Mouse (Mus musculus) small intestine, adult 2 months (tissue): ENCODE results near the gene Armc2.

ENCODE experiments used
- CTCF ChIP-seq: fragments of 200-500 bp; IDR thresholded peaks from 2 replicates; pipeline ENCODE4 v1.5.1; 2012; ENCODE audit warnings: low read depth, mild to moderate bottlenecking, control low read depth, inconsistent platforms, low read length, moderate library complexity, mixed read lengths; ENCODE audit not compliant: insufficient replicate concordance, insufficient read length; ENCODE audit errors: extremely low read depth
- POLR2A ChIP-seq: fragments of 200-500 bp; IDR thresholded peaks from 2 replicates; pipeline ENCODE4 v1.6.1; 2012; ENCODE audit warnings: low read depth, mild to moderate bottlenecking, control low read depth, inconsistent platforms, low read length, moderate library complexity

GRCm38 (mm10) chr10:42042087-42042486 lies 23.8 kb upstream of the Armc2 start:
- TF ChIP-seq CTCF (no peak), POLR2A (no peak)
